Mouse (Mus musculus) thymus, postnatal 36 days (tissue): ENCODE measurements around the gene Akap10.

ENCODE experiments used
- DNase-seq, 2 experiments: peaks; one replicate each; pipeline ENCODE4 v3.0.0; 2022; ENCODE audit warnings: mixed read lengths in 2 of 2

Akap10 gene

GRCm38 (mm10) chr11:61930640-61931586, 861 bp upstream of the Akap10 start:
- peak in 1 of 2 experiments; percentile 12 for DNase-seq

- no peak for DNase-seq
These were observed 542 bp downstream of the Akap10 start for GRCm38 (mm10) chr11:61929323-61930097.

- no peak for DNase-seq
These were observed 6.7 kb downstream of the Akap10 start for GRCm38 (mm10) chr11:61923309-61923708.

- DNase-seq: no peak
These were observed 10.3 kb downstream of the Akap10 start for GRCm38 (mm10) chr11:61919702-61920101.

GRCm38 (mm10) chr11:61908315-61908714, 21.7 kb downstream of the Akap10 start:
- no peak for DNase-seq

- no peak for DNase-seq
These were observed 47.9 kb downstream of the Akap10 start for GRCm38 (mm10) chr11:61882183-61882582.

GRCm38 (mm10) chr11:61879921-61880320, 50.1 kb downstream of the Akap10 start:
- no peak for DNase-seq

- DNase-seq: no peak
These were observed 58.2 kb downstream of the Akap10 start for GRCm38 (mm10) chr11:61871881-61872280.

- DNase-seq: no peak
These were observed 63.2 kb downstream of the Akap10 start for GRCm38 (mm10) chr11:61866856-61867255.

GRCm38 (mm10) chr11:61861781-61862547, 68.1 kb downstream of the Akap10 start:
- no peak for DNase-seq

- no peak for DNase-seq
These were observed 70.7 kb downstream of the Akap10 start for GRCm38 (mm10) chr11:61859316-61859715.

- DNase-seq: no peak
These were observed 74.5 kb downstream of the Akap10 start for GRCm38 (mm10) chr11:61855539-61855938.

GRCm38 (mm10) chr11:61854988-61855411, 75.1 kb downstream of the Akap10 start, which contains the start of gene Ulk2:
Gene Ulk2, minus strand, starts transcription at chr11:61855073.
- peak; percentile 90 for DNase-seq

- DNase-seq: peak; percentile 87
These were observed 75.7 kb downstream of the Akap10 start for GRCm38 (mm10) chr11:61854211-61854987.

GRCm38 (mm10) chr11:61853659-61854058, 76.4 kb downstream of the Akap10 start:
- DNase-seq: no peak

- DNase-seq: no peak
These were observed 77.1 kb downstream of the Akap10 start for GRCm38 (mm10) chr11:61852916-61853315.

GRCm38 (mm10) chr11:61851195-61851594, 78.9 kb downstream of the Akap10 start:
- DNase-seq: peak; percentile 22 to 31

- peak in 1 of 2 experiments; percentile 16 for DNase-seq
These were observed 89.4 kb downstream of the Akap10 start for GRCm38 (mm10) chr11:61840663-61841062.

- DNase-seq: no peak
These were observed 90.1 kb downstream of the Akap10 start for GRCm38 (mm10) chr11:61839940-61840339.

- no peak for DNase-seq
These were observed 90.9 kb downstream of the Akap10 start for GRCm38 (mm10) chr11:61839182-61839581.
